24 mouse cellular contexts compared by ENCODE assay signal in genomic region chr3:55489231-55489990, GRCm38 (mm10). TPM values are rescaled to one million over a fixed set of nuclear protein-coding genes. Genes with fewer than 3 reads are reported as not detected.
A peak's percentile ranks its signal among the peaks of the same experiment; 100 is the strongest.
DNase-seq lines count a peak whose midpoint lies in the region; ATAC-seq and TF ChIP-seq lines count a peak whose summit lies in the region.
"Had no signal": no experiment of that assay in that cellular context is flagged by ENCODE, and none has a peak within 500 bp of the region (broad histone marks: within the 10 kb centered on the region; RNA-seq: fewer than 3 reads in every experiment).

No protein-coding gene starts in this region.

- H3K27ac ChIP-seq in hindbrain, embryonic 16.5 days (ENCODE audit: low read depth, low read length) = no peak overlapping the region
- no peak overlapping the region for H3K27ac ChIP-seq in hindbrain, embryonic 13.5 days
- H3K27ac ChIP-seq in cerebellum, adult 2 months (ENCODE audit: insufficient read depth, low read length) = peak overlapping the region; percentile 13
- H3K27ac ChIP-seq in cortical plate, adult 2 months (ENCODE audit: insufficient read depth, low read length) = peak overlapping the region; percentile 33; the same call in 1 of the 2 replicates
- no peak overlapping the region for H3K27ac ChIP-seq in intestine, embryonic 16.5 days (ENCODE audit: low read length)
- H3K27ac ChIP-seq: forebrain, embryonic 13.5 days; hindbrain, embryonic 10.5 days; intestine, embryonic 15.5 days; kidney, postnatal 0 days; limb, embryonic 12.5 days; liver, embryonic 13.5 days; lung, embryonic 15.5 days; macrophage; midbrain, embryonic 12.5 days; neural tube, embryonic 15.5 days had no signal

- no peak for TF ChIP-seq POLR2A in cerebellum, adult 2 months (IDR thresholded peaks at IDR 0.05; ENCODE audit: borderline replicate concordance, insufficient read depth, low read length)
- no peak for TF ChIP-seq POLR2A in cortical plate, adult 2 months (IDR thresholded peaks at IDR 0.05; ENCODE audit: extremely low read depth, insufficient read depth, low read length)

- intact Hi-C loops in heart, postnatal 25 days (cut with DNase I) = no loop called here

- H3K36me3 ChIP-seq in hindbrain, embryonic 16.5 days (ENCODE audit: control insufficient read depth, insufficient read depth, low read length) = peaks cover 37% of the 10 kb centered on the region
- H3K36me3 ChIP-seq in hindbrain, embryonic 13.5 days = peaks cover 61% of the 10 kb centered on the region
- no peaks in the 10 kb centered on the region for H3K36me3 ChIP-seq in intestine, embryonic 16.5 days (ENCODE audit: control insufficient read depth, insufficient read depth, low read length)
- H3K36me3 ChIP-seq: intestine, embryonic 15.5 days; liver, embryonic 13.5 days; lung, embryonic 15.5 days had no signal

- H3K4me2 ChIP-seq in hindbrain, embryonic 16.5 days (ENCODE audit: low read length) = no peak overlapping the region
- H3K4me2 ChIP-seq in hindbrain, embryonic 13.5 days = no peak overlapping the region
- H3K4me2 ChIP-seq in intestine, embryonic 16.5 days (ENCODE audit: low read depth, low read length) = no peak overlapping the region
- H3K4me2 ChIP-seq: forebrain, embryonic 13.5 days; intestine, embryonic 15.5 days; limb, embryonic 12.5 days; liver, embryonic 13.5 days; lung, embryonic 15.5 days; midbrain, embryonic 12.5 days; neural tube, embryonic 15.5 days had no signal

- no peaks in the 10 kb centered on the region for H3K27me3 ChIP-seq in hindbrain, embryonic 16.5 days (replicated peaks; ENCODE audit: control insufficient read depth, insufficient read depth, low read length)
- H3K27me3 ChIP-seq in hindbrain, embryonic 13.5 days = no peaks in the 10 kb centered on the region
- H3K27me3 ChIP-seq in cerebellum, adult 2 months (ENCODE audit: control insufficient read depth, insufficient read depth, low read length) = no peaks in the 10 kb centered on the region
- H3K27me3 ChIP-seq in intestine, embryonic 16.5 days (replicated peaks; ENCODE audit: control insufficient read depth, insufficient read depth, low read length) = no peaks in the 10 kb centered on the region
- H3K27me3 ChIP-seq: forebrain, embryonic 13.5 days; intestine, embryonic 15.5 days; liver, embryonic 13.5 days; lung, embryonic 15.5 days; midbrain, embryonic 12.5 days; neural tube, embryonic 15.5 days had no signal

- H3K4me3 ChIP-seq in hindbrain, embryonic 16.5 days (ENCODE audit: low read length) = no peak overlapping the region
- no peak overlapping the region for H3K4me3 ChIP-seq in hindbrain, embryonic 13.5 days
- no peak overlapping the region for H3K4me3 ChIP-seq in cerebellum, adult 2 months (replicated peaks; ENCODE audit: insufficient read depth, low read depth, low read length)
- no peak overlapping the region for H3K4me3 ChIP-seq in cortical plate, adult 2 months (ENCODE audit: insufficient read depth, low read length)
- H3K4me3 ChIP-seq in intestine, embryonic 16.5 days (ENCODE audit: low read length) = no peak overlapping the region
- H3K4me3 ChIP-seq: embryonic facial prominence, embryonic 10.5 days; forebrain, embryonic 13.5 days; hindbrain, embryonic 10.5 days; intestine, embryonic 15.5 days; limb, embryonic 12.5 days; liver, embryonic 13.5 days; lung, embryonic 15.5 days; midbrain, embryonic 12.5 days; neural tube, embryonic 15.5 days had no signal

- H3K9ac ChIP-seq in hindbrain, embryonic 16.5 days (ENCODE audit: low read depth, low read length) = no peak overlapping the region
- no peak overlapping the region for H3K9ac ChIP-seq in hindbrain, embryonic 13.5 days
- H3K9ac ChIP-seq in intestine, embryonic 16.5 days (ENCODE audit: low read depth, low read length) = no peak overlapping the region
- H3K9ac ChIP-seq: forebrain, embryonic 13.5 days; intestine, embryonic 15.5 days; limb, embryonic 12.5 days; liver, embryonic 13.5 days; lung, embryonic 15.5 days; midbrain, embryonic 12.5 days; neural tube, embryonic 15.5 days had no signal

- peak; percentile 98 for DNase-seq in brain, adult 2 months (ENCODE audit: low read depth, low spot score)
- peak; percentile 87 to 96 for DNase-seq in cerebellum, adult 2 months
- DNase-seq in heart, postnatal 25 days (ENCODE audit: low spot score) = no peak
- DNase-seq: B cell, adult 2 months; liver, embryonic 13.5 days had no signal

- peak; percentile 31; the same call in 1 of the 2 replicates for ATAC-seq in hindbrain, embryonic 16.5 days
- no peak for ATAC-seq in hindbrain, embryonic 13.5 days (ENCODE audit: low FRiP score)
- ATAC-seq in intestine, embryonic 16.5 days = no peak
- ATAC-seq: forebrain, embryonic 13.5 days; intestine, embryonic 15.5 days had no signal

- H3K4me1 ChIP-seq in hindbrain, embryonic 16.5 days (ENCODE audit: control insufficient read depth, insufficient read depth, low read depth, low read length) = no peaks in the 10 kb centered on the region
- H3K4me1 ChIP-seq in hindbrain, embryonic 13.5 days (replicated peaks) = no peaks in the 10 kb centered on the region; the same call in 1 of the 2 replicates
- H3K4me1 ChIP-seq in cerebellum, adult 2 months (ENCODE audit: control insufficient read depth, insufficient read depth, low read length) = peaks cover 23% of the 10 kb centered on the region
- H3K4me1 ChIP-seq in cortical plate, adult 2 months (ENCODE audit: control insufficient read depth, insufficient read depth, low read length) = peaks cover 4% of the 10 kb centered on the region
- H3K4me1 ChIP-seq in intestine, embryonic 16.5 days (ENCODE audit: control insufficient read depth, insufficient read depth, low read length) = no peaks in the 10 kb centered on the region
- H3K4me1 ChIP-seq: intestine, embryonic 15.5 days; liver, embryonic 13.5 days; lung, embryonic 15.5 days; midbrain, embryonic 12.5 days had no signal

- WGBS in hindbrain, embryonic 16.5 days = 69% methylated on average over 12 of the region's 12 CpGs
- 81% methylated on average over 12 of the region's 12 CpGs for WGBS in hindbrain, embryonic 13.5 days
- WGBS in cerebellum, adult 2 months = 20% methylated on average over 12 of the region's 12 CpGs
- 70% methylated on average over 12 of the region's 12 CpGs for WGBS in intestine, embryonic 16.5 days

- H3K9me3 ChIP-seq in hindbrain, embryonic 16.5 days (ENCODE audit: control insufficient read depth, low read length) = no peaks in the 10 kb centered on the region
- no peaks in the 10 kb centered on the region for H3K9me3 ChIP-seq in hindbrain, embryonic 13.5 days
- no peaks in the 10 kb centered on the region for H3K9me3 ChIP-seq in intestine, embryonic 16.5 days (ENCODE audit: control insufficient read depth, low read length)
- H3K9me3 ChIP-seq: embryonic facial prominence, embryonic 10.5 days; forebrain, embryonic 13.5 days; hindbrain, embryonic 10.5 days; intestine, embryonic 15.5 days; limb, embryonic 12.5 days; liver, embryonic 13.5 days; lung, embryonic 15.5 days; midbrain, embryonic 12.5 days; neural tube, embryonic 15.5 days had no signal

- TF ChIP-seq CTCF in cerebellum, adult 2 months (IDR thresholded peaks at IDR 0.05; ENCODE audit: borderline replicate concordance, insufficient read depth, low read depth, low read length) = no peak
- no peak for TF ChIP-seq CTCF in cortical plate, adult 2 months (IDR thresholded peaks at IDR 0.05; ENCODE audit: extremely low read depth, insufficient read depth, low read length)

RNA-seq across cellular contexts. Expression of gene Gm21954, which starts 17.4 kb away (rescaled TPM):
- polyA plus RNA-seq in hindbrain, embryonic 16.5 days (2015; fragmentation: Nextera tagmentation; extraction: Ambion mirVana) = not detected in 2 replicates
- not detected in 2 replicates for polyA plus RNA-seq in hindbrain, embryonic 13.5 days (2015; fragmentation: Nextera tagmentation; extraction: Ambion mirVana)
- polyA plus RNA-seq in cerebellum, adult 2 months (2012; rRNA removed) = not detected in 2 replicates
- not detected in 2 replicates for polyA plus RNA-seq in cortical plate, adult 2 months (2012; rRNA removed)
- not detected in 2 replicates for polyA plus RNA-seq in intestine, embryonic 16.5 days (2015; fragmentation: Nextera tagmentation; extraction: Ambion mirVana)
- not detected for total RNA-seq in heart, postnatal 25 days (2021)
- total RNA-seq: adrenal gland, postnatal 4 days; gastrocnemius, adult 18-20 months; granulocyte monocyte progenitor cell, adult 5-6 weeks; layer of hippocampus, postnatal 36 days had no signal
- polyA plus RNA-seq: embryonic facial prominence, embryonic 10.5 days; forebrain, embryonic 13.5 days; heart, embryonic 14.5 days; hindbrain, embryonic 10.5 days; intestine, embryonic 15.5 days; kidney, postnatal 0 days; limb, embryonic 12.5 days; liver, embryonic 13.5 days; lung, embryonic 15.5 days; macrophage; midbrain, embryonic 12.5 days; neural tube, embryonic 15.5 days had no signal

Comparison
In these comparisons a context has a peak if more than half of its experiments do, and no peak if none do; other contexts are left out.
1. H3K27ac ChIP-seq: peak in cerebellum, adult 2 months (single experiment) and cortical plate, adult 2 months (single experiment); none in hindbrain, embryonic 16.5 days (single experiment), hindbrain, embryonic 13.5 days (single experiment) and intestine, embryonic 16.5 days (single experiment).